ENCODE assay signal across 8 mouse cellular contexts in genomic region chr17:80559050-80559449, GRCm38 (mm10). TPM values are rescaled to one million over a fixed set of nuclear protein-coding genes. Genes with fewer than 3 reads are reported as not detected.
DNase-seq lines count a peak whose midpoint lies in the region; ATAC-seq and TF ChIP-seq lines count a peak whose summit lies in the region.
"Had no signal": no experiment of that assay in that cellular context is flagged by ENCODE, and none has a peak within 500 bp of the region (broad histone marks: within the 10 kb centered on the region; RNA-seq: fewer than 3 reads in every experiment).

No protein-coding gene starts in this region.

- H3K4me2 ChIP-seq in embryonic facial prominence, embryonic 13.5 days: peak overlapping the region; percentile 32

- no peaks in the 10 kb centered on the region for H3K27me3 ChIP-seq in ES-Bruce4 (ENCODE audit: control insufficient read depth, insufficient read depth, low read length, poor library complexity, severe bottlenecking)
- H3K27me3 ChIP-seq in embryonic facial prominence, embryonic 13.5 days: no peaks in the 10 kb centered on the region

- TF ChIP-seq POLR2A in ES-Bruce4 (IDR thresholded peaks at IDR 0.05; ENCODE audit: insufficient read depth, low read length): no peak

- WGBS in embryonic facial prominence, embryonic 13.5 days: 21% methylated on average over 11 of the region's 11 CpGs

- no peak for TF ChIP-seq EP300 in ES-Bruce4 (IDR thresholded peaks at IDR 0.05; ENCODE audit: insufficient read depth, low read depth, low read length)

- peaks cover 2% of the 10 kb centered on the region for H3K4me1 ChIP-seq in ES-Bruce4 (ENCODE audit: control insufficient read depth, insufficient read depth, low read length)
- H3K4me1 ChIP-seq in embryonic facial prominence, embryonic 13.5 days: 0 out of 2 replicates have a peak, but pooled peaks cover 3% of the 10 kb centered on the region

- H3K36me3 ChIP-seq in ES-Bruce4 (ENCODE audit: control insufficient read depth, insufficient read depth, low read length, poor library complexity, severe bottlenecking): no peaks in the 10 kb centered on the region
- H3K36me3 ChIP-seq in embryonic facial prominence, embryonic 13.5 days: no peaks in the 10 kb centered on the region

- DNase-seq in kidney, adult 9 months: peak; percentile 52
- no peak for DNase-seq in kidney, adult 11 months
- DNase-seq in adrenal gland, postnatal 10 days: peak; percentile 63
- peak; percentile 58 for DNase-seq in liver
- peak; percentile 52 for DNase-seq in thymus, postnatal 25 days

- peak overlapping the region; percentile 47 for H3K4me3 ChIP-seq in ES-Bruce4 (ENCODE audit: low read depth, low read length)
- no peak overlapping the region for H3K4me3 ChIP-seq in embryonic facial prominence, embryonic 13.5 days

- no peak for ATAC-seq in embryonic facial prominence, embryonic 13.5 days (ENCODE audit: insufficient number of reproducible peaks, insufficient read depth, low FRiP score, low TSS enrichment, low read depth)

- TF ChIP-seq CTCF in ES-Bruce4 (IDR thresholded peaks at IDR 0.05; ENCODE audit: low read depth, low read length): peak; percentile 48

- no peaks in the 10 kb centered on the region for H3K9me3 ChIP-seq in ES-Bruce4 (replicated peaks; ENCODE audit: control insufficient read depth, insufficient read depth, low read length, poor library complexity, severe bottlenecking)
- no peaks in the 10 kb centered on the region for H3K9me3 ChIP-seq in embryonic facial prominence, embryonic 13.5 days

- H3K9ac ChIP-seq in ES-Bruce4 (ENCODE audit: low read depth, poor library complexity, severe bottlenecking): peak overlapping the region; percentile 11; the same call in 1 of the 2 replicates
- no peak overlapping the region for H3K9ac ChIP-seq in embryonic facial prominence, embryonic 13.5 days

- no peak overlapping the region for H3K27ac ChIP-seq in ES-Bruce4 (ENCODE audit: insufficient read depth, low read length)
- H3K27ac ChIP-seq in embryonic facial prominence, embryonic 13.5 days: no peak overlapping the region

RNA-seq across cellular contexts. Expression of gene Cdkl4, which starts 18.6 kb away (rescaled TPM):
- 0.30 and 0.78 TPM in 2 replicates for polyA plus RNA-seq in ES-Bruce4 (2011; ENCODE audit: insufficient read depth, insufficient read length, low read depth, missing spikeins)
- total RNA-seq in adrenal gland, postnatal 10 days (2021): under 1 TPM; 0.09 to 0.15 TPM
- 0.34 and 1.1 TPM in 2 replicates for polyA plus RNA-seq in embryonic facial prominence, embryonic 13.5 days (2015; fragmentation: Nextera tagmentation; extraction: Ambion mirVana)
- polyA plus RNA-seq: heart, embryonic 14.5 days had no signal
